Mouse (Mus musculus) midbrain, embryonic 11.5 days (tissue): ENCODE measurements at regions not wholly inside any gene's neighbourhood (a gene's known extent, or its start where the extent isn't known, plus 50 kb on each side); places are given as distances from the start of the nearest gene placed in this dataset.

ENCODE experiments used
- ATAC-seq: fragments of 200-750 bp; cut with Nextera tagmentation; 2 replicates; pipeline ENCODE4 v1.8.0; 2017; ENCODE audit warnings: moderate TSS enrichment, moderate library complexity; ENCODE audit not compliant: low FRiP score
- DNase-seq: peaks from one replicate; pipeline ENCODE4 v3.0.0; 2015; ENCODE audit warnings: low spot score; ENCODE audit errors: missing footprints
- H3K27ac ChIP-seq: fragments of 300-500 bp; sonication (generic); 2 replicates; pipeline ENCODE4 v1.5.1; 2014; ENCODE audit warnings: low read depth, low read length
- H3K27me3 ChIP-seq: fragments of 300-500 bp; sonication (generic); 2 replicates; pipeline ENCODE4 v1.6.1; 2014; ENCODE audit warnings: mild to moderate bottlenecking, low read length, moderate library complexity, mixed read lengths; ENCODE audit not compliant: control insufficient read depth, insufficient read depth
- H3K36me3 ChIP-seq: fragments of 300-500 bp; sonication (generic); 2 replicates; pipeline ENCODE4 v1.6.1; 2014; ENCODE audit warnings: mild to moderate bottlenecking, low read length, moderate library complexity, mixed read lengths; ENCODE audit not compliant: control insufficient read depth, insufficient read depth
- H3K4me1 ChIP-seq: fragments of 300-500 bp; sonication (generic); 2 replicates; pipeline ENCODE4 v1.6.1; 2014; ENCODE audit warnings: low read length; ENCODE audit not compliant: control insufficient read depth, insufficient read depth
- H3K4me2 ChIP-seq: fragments of 300-500 bp; sonication (generic); 2 replicates; pipeline ENCODE4 v1.6.1; 2014; ENCODE audit warnings: mild to moderate bottlenecking, moderate library complexity
- H3K4me3 ChIP-seq: fragments of 300-500 bp; sonication (generic); 2 replicates; pipeline ENCODE4 v1.5.1; 2014; ENCODE audit warnings: low read depth, low read length
- H3K9ac ChIP-seq: fragments of 300-500 bp; sonication (generic); 2 replicates; pipeline ENCODE4 v1.6.1; 2014; ENCODE audit warnings: low read length
- H3K9me3 ChIP-seq: fragments of 300-500 bp; sonication (generic); 2 replicates; pipeline ENCODE4 v1.6.1; 2016; ENCODE audit warnings: low read length; ENCODE audit not compliant: control insufficient read depth
- WGBS: fragments of 180-500 bp; shearing (Covaris S2); extraction: QIAGEN DNeasy Blood & Tissue Kit; methylation state at CpG from one replicate; pipeline ENCODE4 v1.1.7; 2014; 5-methylcytosine and 5-hydroxymethylcytosine counted together

GRCm38 (mm10) chr9:112608932-112609331, 373.2 kb upstream of the Arpp21 start:
- Histone ChIP-seq H3K9me3 (no peaks in the 10 kb centered on the region), H3K4me3 (no peak overlapping the region), H3K36me3 (no peaks in the 10 kb centered on the region), H3K4me2 (no peak overlapping the region), H3K27ac (no peak overlapping the region), H3K27me3 (no peaks in the 10 kb centered on the region), H3K4me1 (no peaks in the 10 kb centered on the region), H3K9ac (no peak overlapping the region)
- DNase-seq (no peak), ATAC-seq (no peak)
- WGBS: 92% methylated on average over 4 of the region's 4 CpGs

- Histone ChIP-seq H3K27me3 (no peaks in the 10 kb centered on the region), H3K4me1 (no peaks in the 10 kb centered on the region), H3K27ac (no peak overlapping the region), H3K4me2 (no peak overlapping the region), H3K4me3 (no peak overlapping the region), H3K36me3 (no peaks in the 10 kb centered on the region), H3K9me3 (no peaks in the 10 kb centered on the region), H3K9ac (no peak overlapping the region)
- ATAC-seq (no peak), DNase-seq (no peak)
- 88% methylated on average over 3 of the region's 3 CpGs for WGBS
These were observed 371.5 kb upstream of the Arpp21 start for GRCm38 (mm10) chr9:112607221-112607620.

- no peak overlapping the region for H3K4me2 ChIP-seq
- ATAC-seq (no peak), DNase-seq (no peak)
- H3K36me3 ChIP-seq: no peaks in the 10 kb centered on the region
- H3K4me1 ChIP-seq: no peaks in the 10 kb centered on the region
- H3K9ac ChIP-seq: no peak overlapping the region
- H3K9me3 ChIP-seq: no peaks in the 10 kb centered on the region
- no peak overlapping the region for H3K27ac ChIP-seq
- no peaks in the 10 kb centered on the region for H3K27me3 ChIP-seq
- H3K4me3 ChIP-seq: no peak overlapping the region
These were observed 360.0 kb upstream of the Arpp21 start for GRCm38 (mm10) chr9:112595731-112596130.

- Histone ChIP-seq H3K4me1 (no peaks in the 10 kb centered on the region), H3K9ac (no peak overlapping the region), H3K4me2 (no peak overlapping the region), H3K36me3 (no peaks in the 10 kb centered on the region), H3K27me3 (no peaks in the 10 kb centered on the region), H3K4me3 (no peak overlapping the region), H3K27ac (no peak overlapping the region), H3K9me3 (no peaks in the 10 kb centered on the region)
- DNase-seq (no peak), ATAC-seq (no peak)
- 87% methylated on average over 3 of the region's 3 CpGs for WGBS
These were observed 354.5 kb upstream of the Arpp21 start for GRCm38 (mm10) chr9:112590241-112590640.

GRCm38 (mm10) chr9:112573316-112573715, 337.6 kb upstream of the Arpp21 start:
- Histone ChIP-seq H3K4me3 (no peak overlapping the region), H3K27ac (no peak overlapping the region), H3K9me3 (no peaks in the 10 kb centered on the region), H3K9ac (no peak overlapping the region), H3K4me1 (no peaks in the 10 kb centered on the region), H3K36me3 (no peaks in the 10 kb centered on the region), H3K4me2 (no peak overlapping the region), H3K27me3 (no peaks in the 10 kb centered on the region)
- no peak for ATAC-seq
- no peak for DNase-seq
- WGBS: 77% methylated on average over 3 of the region's 3 CpGs

- Histone ChIP-seq H3K36me3 (no peaks in the 10 kb centered on the region), H3K4me1 (no peaks in the 10 kb centered on the region; the same call in 1 of the 2 replicates), H3K4me2 (no peak overlapping the region), H3K4me3 (no peak overlapping the region), H3K9me3 (no peaks in the 10 kb centered on the region), H3K9ac (no peak overlapping the region), H3K27me3 (no peaks in the 10 kb centered on the region), H3K27ac (no peak overlapping the region)
- DNase-seq: no peak
- no peak for ATAC-seq
These were observed 325.6 kb upstream of the Arpp21 start for GRCm38 (mm10) chr9:112561348-112561747.

GRCm38 (mm10) chr9:112560226-112560625, 324.5 kb upstream of the Arpp21 start:
- no peak for DNase-seq
- H3K4me1 ChIP-seq: no peaks in the 10 kb centered on the region; the same call in 1 of the 2 replicates
- 85% methylated on average over 4 of the region's 4 CpGs for WGBS
- no peak overlapping the region for H3K27ac ChIP-seq
- H3K9me3 ChIP-seq: no peaks in the 10 kb centered on the region
- no peak overlapping the region for H3K4me2 ChIP-seq
- no peaks in the 10 kb centered on the region for H3K36me3 ChIP-seq
- H3K4me3 ChIP-seq: no peak overlapping the region
- no peaks in the 10 kb centered on the region for H3K27me3 ChIP-seq
- ATAC-seq: no peak
- H3K9ac ChIP-seq: no peak overlapping the region

GRCm38 (mm10) chr9:112537924-112538323, 302.2 kb upstream of the Arpp21 start:
- H3K27me3 ChIP-seq: no peaks in the 10 kb centered on the region
- no peak for ATAC-seq
- H3K4me2 ChIP-seq: no peak overlapping the region
- no peak overlapping the region for H3K27ac ChIP-seq
- no peaks in the 10 kb centered on the region for H3K36me3 ChIP-seq
- no peak for DNase-seq
- 82% methylated on average over 2 of the region's 2 CpGs for WGBS
- H3K4me3 ChIP-seq: no peak overlapping the region
- H3K4me1 ChIP-seq: no peaks in the 10 kb centered on the region
- H3K9me3 ChIP-seq: no peaks in the 10 kb centered on the region
- H3K9ac ChIP-seq: no peak overlapping the region

- ATAC-seq (no peak), DNase-seq (no peak)
- Histone ChIP-seq H3K27ac (no peak overlapping the region), H3K27me3 (no peaks in the 10 kb centered on the region), H3K4me3 (no peak overlapping the region), H3K36me3 (no peaks in the 10 kb centered on the region), H3K9me3 (no peaks in the 10 kb centered on the region), H3K9ac (no peak overlapping the region), H3K4me1 (no peaks in the 10 kb centered on the region), H3K4me2 (no peak overlapping the region)
- WGBS: 88% methylated on average over 5 of the region's 5 CpGs
These were observed 289.6 kb upstream of the Arpp21 start for GRCm38 (mm10) chr9:112525377-112525776.

GRCm38 (mm10) chr9:112523251-112523650, 287.5 kb upstream of the Arpp21 start:
- H3K27me3 ChIP-seq: no peaks in the 10 kb centered on the region
- H3K4me2 ChIP-seq: no peak overlapping the region
- no peaks in the 10 kb centered on the region for H3K4me1 ChIP-seq
- WGBS: 86% methylated on average over 3 of the region's 3 CpGs
- no peak for ATAC-seq
- no peak overlapping the region for H3K9ac ChIP-seq
- H3K36me3 ChIP-seq: no peaks in the 10 kb centered on the region
- no peak overlapping the region for H3K4me3 ChIP-seq
- no peaks in the 10 kb centered on the region for H3K9me3 ChIP-seq
- H3K27ac ChIP-seq: no peak overlapping the region
- DNase-seq: no peak
